ENCODE assay signal across 8 mouse cellular contexts in genomic region chr7:27332353-27333199, GRCm38 (mm10). TPM values are rescaled to one million over a fixed set of nuclear protein-coding genes. Genes with fewer than 3 reads are reported as not detected.
DNase-seq lines count a peak whose midpoint lies in the region; ATAC-seq and TF ChIP-seq lines count a peak whose summit lies in the region.

No protein-coding gene starts in this region.

- peak overlapping the region; percentile 87 for H3K27ac ChIP-seq in embryonic facial prominence, embryonic 15.5 days (replicated peaks)
- peak overlapping the region; percentile 71 to 82 for H3K27ac ChIP-seq in heart, embryonic 14.5 days (replicated peaks in 1 of 2; ENCODE audit: control insufficient read depth in 1 of 2, insufficient read depth in 1 of 2, low read depth in 2 of 2, low read length in 2 of 2)
- no peak overlapping the region for H3K27ac ChIP-seq in liver, postnatal 0 days (ENCODE audit: low read depth)
- H3K27ac ChIP-seq in neural tube, embryonic 14.5 days (ENCODE audit: low read depth, low read length): no peak overlapping the region

- H3K27me3 ChIP-seq in embryonic facial prominence, embryonic 15.5 days: peaks cover 48% of the 10 kb centered on the region
- peaks cover 93% of the 10 kb centered on the region for H3K27me3 ChIP-seq in heart, embryonic 14.5 days (ENCODE audit: control insufficient read depth, insufficient read depth, low read length)
- H3K27me3 ChIP-seq in liver, postnatal 0 days (ENCODE audit: insufficient read depth, low read length): peaks cover 96% of the 10 kb centered on the region
- peaks cover 74% of the 10 kb centered on the region for H3K27me3 ChIP-seq in neural tube, embryonic 14.5 days (ENCODE audit: control insufficient read depth, insufficient read depth, low read length)

- peaks cover 89% of the 10 kb centered on the region for H3K4me1 ChIP-seq in embryonic facial prominence, embryonic 15.5 days
- peaks cover 13 to 61% of the 10 kb centered on the region in 2 experiments; a peak in 3 of 4 replicates for H3K4me1 ChIP-seq in heart, embryonic 14.5 days (ENCODE audit: control insufficient read depth in 2 of 2, insufficient read depth in 2 of 2, low read length in 2 of 2)
- H3K4me1 ChIP-seq in liver, postnatal 0 days (ENCODE audit: insufficient read depth): peaks cover 18% of the 10 kb centered on the region
- H3K4me1 ChIP-seq in neural tube, embryonic 14.5 days (ENCODE audit: control insufficient read depth, insufficient read depth, low read length): peaks cover 22% of the 10 kb centered on the region; the same call in 1 of the 2 replicates

- DNase-seq in CD4-positive helper T cell, adult 2 months (ENCODE audit: low read depth, low spot score): peak; percentile 86
- peak; percentile 90 to 95 for DNase-seq in adrenal gland, postnatal 36 days
- DNase-seq in kidney, postnatal 10 days: peak; percentile 97
- peak; percentile 90 for DNase-seq in liver, postnatal 0 days
- peak; percentile 95 for DNase-seq in testis, postnatal 10 days (ENCODE audit: low spot score)

- peak; percentile 4; the same call in 1 of the 2 replicates for ATAC-seq in embryonic facial prominence, embryonic 15.5 days (ENCODE audit: insufficient number of reproducible peaks, low FRiP score, low TSS enrichment, low read depth)
- no peak for ATAC-seq in heart, embryonic 14.5 days (ENCODE audit: insufficient number of reproducible peaks, insufficient read depth, low FRiP score, low read depth)
- peak; percentile 12; the same call in 1 of the 2 replicates for ATAC-seq in liver, postnatal 0 days
- no peak for ATAC-seq in neural tube, embryonic 14.5 days (ENCODE audit: low read depth)

- TF ChIP-seq CTCF in liver, postnatal 0 days (IDR thresholded peaks at IDR 0.05; ENCODE audit: low read depth): peak; percentile 88

- H3K4me2 ChIP-seq in embryonic facial prominence, embryonic 15.5 days (replicated peaks): peak overlapping the region; percentile 90
- peak overlapping the region; percentile 86 for H3K4me2 ChIP-seq in heart, embryonic 14.5 days (ENCODE audit: low read length)
- H3K4me2 ChIP-seq in liver, postnatal 0 days (ENCODE audit: low read depth, low read length): peak overlapping the region; percentile 71
- peak overlapping the region; percentile 81 for H3K4me2 ChIP-seq in neural tube, embryonic 14.5 days (ENCODE audit: low read depth, low read length)

- H3K4me3 ChIP-seq in embryonic facial prominence, embryonic 15.5 days (replicated peaks): peak overlapping the region; percentile 53
- H3K4me3 ChIP-seq in heart, embryonic 14.5 days (ENCODE audit: control insufficient read depth in 1 of 2, insufficient read depth in 1 of 2, low read depth in 1 of 2, low read length in 2 of 2): peak overlapping the region; percentile 62 to 71
- peak overlapping the region; percentile 43 for H3K4me3 ChIP-seq in liver, postnatal 0 days (ENCODE audit: low read depth, low read length)
- H3K4me3 ChIP-seq in neural tube, embryonic 14.5 days (ENCODE audit: low read depth, low read length): peak overlapping the region; percentile 38

- no peaks in the 10 kb centered on the region for H3K36me3 ChIP-seq in embryonic facial prominence, embryonic 15.5 days
- H3K36me3 ChIP-seq in heart, embryonic 14.5 days (ENCODE audit: control insufficient read depth, insufficient read depth, low read length): peaks cover 9% of the 10 kb centered on the region; the same call in 1 of the 2 replicates
- H3K36me3 ChIP-seq in liver, postnatal 0 days (replicated peaks; ENCODE audit: insufficient read depth, low read length): no peaks in the 10 kb centered on the region
- no peaks in the 10 kb centered on the region for H3K36me3 ChIP-seq in neural tube, embryonic 14.5 days (ENCODE audit: control insufficient read depth, insufficient read depth, low read length)

- under 1% methylated on average over 36 of the region's 39 CpGs for WGBS in embryonic facial prominence, embryonic 15.5 days
- WGBS in heart, embryonic 14.5 days: 1% methylated on average over 35 of the region's 39 CpGs
- WGBS in liver, postnatal 0 days (ENCODE audit: insufficient replicate concordance): 1% methylated on average over 28 of the region's 39 CpGs
- WGBS in neural tube, embryonic 14.5 days: 1% methylated on average over 28 of the region's 39 CpGs

- no peak for TF ChIP-seq EP300 in liver, postnatal 0 days (IDR thresholded peaks at IDR 0.05; ENCODE audit: low read depth)

- no peaks in the 10 kb centered on the region for H3K9me3 ChIP-seq in embryonic facial prominence, embryonic 15.5 days (replicated peaks)
- no peaks in the 10 kb centered on the region for H3K9me3 ChIP-seq in heart, embryonic 14.5 days (ENCODE audit: control insufficient read depth, low read length)
- no peaks in the 10 kb centered on the region for H3K9me3 ChIP-seq in liver, postnatal 0 days (ENCODE audit: low read length)
- no peaks in the 10 kb centered on the region for H3K9me3 ChIP-seq in neural tube, embryonic 14.5 days (ENCODE audit: control insufficient read depth, low read length)

- H3K9ac ChIP-seq in embryonic facial prominence, embryonic 15.5 days: peak overlapping the region; percentile 55
- H3K9ac ChIP-seq in heart, embryonic 14.5 days (ENCODE audit: low read length): peak overlapping the region; percentile 78
- peak overlapping the region; percentile 27; the same call in 1 of the 2 replicates for H3K9ac ChIP-seq in liver, postnatal 0 days (replicated peaks)
- H3K9ac ChIP-seq in neural tube, embryonic 14.5 days (replicated peaks; ENCODE audit: low read depth, low read length): no peak overlapping the region; the same call in 1 of the 2 replicates

RNA-seq across cellular contexts. Expression of gene Ltbp4, which starts 4.9 kb away (rescaled TPM):
- total RNA-seq in adrenal gland, postnatal 36 days (2021): 10 to 100 TPM; 77.8 to 94.6 TPM
- 85.5 and 92.3 TPM in 2 replicates for polyA plus RNA-seq in embryonic facial prominence, embryonic 15.5 days (2015; fragmentation: Nextera tagmentation; extraction: Ambion mirVana)
- 47.7 and 55.1 TPM in 2 replicates for polyA plus RNA-seq in heart, embryonic 14.5 days (2014; fragmentation: Nextera tagmentation; extraction: Ambion mirVana)
- 7.2 and 9.2 TPM in 2 replicates for polyA plus RNA-seq in liver, postnatal 0 days (2015; fragmentation: Nextera tagmentation; extraction: Ambion mirVana)
- 5.8 and 11.5 TPM in 2 replicates for polyA plus RNA-seq in neural tube, embryonic 14.5 days (2014; fragmentation: Nextera tagmentation; extraction: Ambion mirVana)

RNA-seq across cellular contexts. Expression of gene Shkbp1, which starts 23.2 kb away (rescaled TPM):
- 10 to 100 TPM; 22.3 TPM for total RNA-seq in adrenal gland, postnatal 36 days (2021)
- polyA plus RNA-seq in embryonic facial prominence, embryonic 15.5 days (2015; fragmentation: Nextera tagmentation; extraction: Ambion mirVana): 36.8 and 46.2 TPM in 2 replicates
- polyA plus RNA-seq in heart, embryonic 14.5 days (2014; fragmentation: Nextera tagmentation; extraction: Ambion mirVana): 18.3 and 22.0 TPM in 2 replicates
- polyA plus RNA-seq in liver, postnatal 0 days (2015; fragmentation: Nextera tagmentation; extraction: Ambion mirVana): 9.5 and 10.9 TPM in 2 replicates
- 29.6 and 35.6 TPM in 2 replicates for polyA plus RNA-seq in neural tube, embryonic 14.5 days (2014; fragmentation: Nextera tagmentation; extraction: Ambion mirVana)

RNA-seq across cellular contexts. Expression of gene Gm20479, which starts 24.6 kb away (rescaled TPM):
- 1 to 10 TPM in 1 of 2 experiments, not detected in 1; 6.1 TPM for total RNA-seq in adrenal gland, postnatal 36 days (2021)
- 0.35 and 0.43 TPM in 2 replicates for polyA plus RNA-seq in embryonic facial prominence, embryonic 15.5 days (2015; fragmentation: Nextera tagmentation; extraction: Ambion mirVana)
- polyA plus RNA-seq in heart, embryonic 14.5 days (2014; fragmentation: Nextera tagmentation; extraction: Ambion mirVana): not detected in 2 replicates
- 1.1 TPM in 1 of 2 replicates, not detected in the other for polyA plus RNA-seq in liver, postnatal 0 days (2015; fragmentation: Nextera tagmentation; extraction: Ambion mirVana)
- polyA plus RNA-seq in neural tube, embryonic 14.5 days (2014; fragmentation: Nextera tagmentation; extraction: Ambion mirVana): not detected in 2 replicates

Comparison
In these comparisons a context has a peak if more than half of its experiments do, and no peak if none do; other contexts are left out.
1. ATAC-seq: peak in embryonic facial prominence, embryonic 15.5 days (single experiment) and liver, postnatal 0 days (single experiment); none in heart, embryonic 14.5 days (single experiment) and neural tube, embryonic 14.5 days (single experiment).
2. H3K27ac ChIP-seq: peak in embryonic facial prominence, embryonic 15.5 days (single experiment) and heart, embryonic 14.5 days (2 of 2); none in liver, postnatal 0 days (single experiment) and neural tube, embryonic 14.5 days (single experiment).
3. Peak in every context shown above with its lines, with median percentiles within 50 percentile points of each other: DNase-seq, H3K4me2 ChIP-seq and H3K4me3 ChIP-seq.